Mouse (Mus musculus): ENCODE results near the gene Atp6v0b.
A peak's percentile ranks its signal among the peaks of the same experiment; 100 is the strongest.

Atp6v0b gene

DNA sequence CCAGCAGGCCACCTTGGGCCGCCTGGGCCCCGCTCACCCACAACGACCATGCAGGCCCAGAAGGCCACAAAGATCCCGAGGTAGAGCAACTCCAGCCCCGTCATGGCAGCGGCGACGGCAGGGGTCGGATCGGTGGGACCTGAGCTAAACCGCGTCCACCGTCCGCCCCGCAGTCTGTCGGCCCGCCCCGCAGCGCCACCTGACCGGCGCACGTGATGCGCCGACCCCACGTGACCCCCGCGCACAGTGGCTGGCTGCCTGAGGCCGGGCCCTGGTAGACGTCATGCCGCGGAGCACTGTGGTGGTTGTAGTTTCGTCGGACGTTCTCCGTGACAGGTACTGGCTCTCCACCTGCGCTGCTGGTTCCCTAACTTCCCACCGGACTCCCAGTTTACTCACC is at the start of gene Atp6v0b:
Atp6v0b (minus strand) TSS at position 201 of the 400 bp plus-strand sequence.
- DNase-seq, result peak; percentile 94 to 95

GRCm38 (mm10) chr4:117934081-117934480 is 46.9 kb upstream of the Atp6v0b start:
- DNase-seq, result no peak

GRCm38 (mm10) chr4:117933248-117933647 is 46.1 kb upstream of the Atp6v0b start:
- DNase-seq, result no peak

- DNase-seq, result peak; percentile 62 to 63
Measured at GRCm38 (mm10) chr4:117929391-117929881, 42.3 kb upstream of the Atp6v0b start, which contains the start of gene Artn. Artn (minus strand) TSS chr4:117929763.

DNA sequence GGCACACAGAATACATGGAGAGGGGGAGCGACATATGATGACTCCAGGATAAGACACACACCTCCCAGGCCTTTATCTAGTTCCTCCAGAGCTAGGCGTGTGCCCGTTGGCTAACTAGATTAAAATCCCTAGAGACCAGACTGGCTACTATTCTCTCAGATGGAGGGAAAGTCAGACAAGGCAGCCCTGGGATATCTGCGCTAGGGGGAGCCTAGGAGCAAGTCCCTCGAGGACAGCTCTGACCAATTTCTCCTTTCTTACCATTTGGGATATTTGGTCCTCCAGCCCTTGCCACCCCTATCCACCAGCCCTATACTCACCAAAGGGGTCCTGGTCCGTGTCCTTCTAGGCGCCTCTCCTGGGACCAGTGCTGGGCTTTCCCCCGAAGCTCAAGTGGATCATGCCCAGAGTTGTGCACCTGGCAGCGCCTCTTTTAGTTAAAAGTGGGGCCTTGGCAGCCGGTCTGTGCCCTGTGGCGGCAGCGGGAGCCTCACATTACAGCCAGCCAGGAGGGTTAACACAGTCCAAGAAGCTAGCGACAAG is 41.6 kb upstream of the Atp6v0b start:
- DNase-seq, result peak; percentile 50 to 70

GRCm38 (mm10) chr4:117928234-117928633 is 41.1 kb upstream of the Atp6v0b start:
- no peak for DNase-seq

DNA sequence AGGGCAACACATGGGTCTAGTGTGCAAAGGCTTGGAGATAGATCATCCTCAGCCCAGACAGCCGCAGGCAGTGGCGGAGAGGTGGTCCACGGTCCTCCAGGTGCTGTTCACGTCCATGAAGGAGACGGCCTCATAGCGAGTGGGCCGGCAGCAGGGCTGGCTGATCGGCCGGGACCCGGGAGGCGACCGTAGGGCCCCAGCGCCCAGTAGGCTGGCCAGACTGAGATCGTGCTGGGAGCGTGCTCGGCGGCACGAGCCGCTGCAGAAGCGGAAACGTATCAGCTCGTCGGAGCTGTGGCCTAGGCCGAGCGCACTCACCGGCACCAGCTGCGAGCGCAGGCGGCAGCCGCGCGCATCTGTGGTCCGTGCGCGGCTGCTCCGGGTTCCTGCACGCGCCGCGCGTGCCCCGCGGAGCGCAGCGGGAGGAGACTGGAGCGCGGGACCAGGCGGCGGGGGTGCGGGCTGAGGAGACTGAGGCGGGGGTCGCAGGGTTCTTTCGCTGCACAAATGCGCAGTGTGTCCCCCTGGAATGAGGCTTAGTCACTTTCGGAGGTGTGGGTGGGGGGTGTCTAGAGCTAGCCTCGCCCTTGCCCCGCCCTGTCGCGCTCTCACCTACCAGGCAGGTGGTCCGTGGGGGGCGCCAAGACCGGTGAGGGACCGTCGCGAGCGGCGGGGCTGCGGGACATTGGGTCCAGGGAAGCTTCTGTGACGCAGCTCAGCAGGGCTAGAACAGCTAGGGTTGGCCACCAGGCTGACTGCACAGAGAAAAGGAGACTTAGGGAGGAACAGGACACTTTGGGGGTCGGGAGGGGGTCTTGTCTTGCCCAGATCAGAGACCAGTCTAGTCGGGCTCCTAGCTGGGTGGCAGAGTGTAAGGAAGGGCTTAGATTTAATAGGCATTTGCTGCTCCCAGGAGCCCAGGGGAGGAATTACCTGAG is 39.7 kb upstream of the Atp6v0b start:
- DNase-seq, result no peak

GRCm38 (mm10) chr4:117924916-117925315 is 37.8 kb upstream of the Atp6v0b start:
- no peak for DNase-seq

DNA sequence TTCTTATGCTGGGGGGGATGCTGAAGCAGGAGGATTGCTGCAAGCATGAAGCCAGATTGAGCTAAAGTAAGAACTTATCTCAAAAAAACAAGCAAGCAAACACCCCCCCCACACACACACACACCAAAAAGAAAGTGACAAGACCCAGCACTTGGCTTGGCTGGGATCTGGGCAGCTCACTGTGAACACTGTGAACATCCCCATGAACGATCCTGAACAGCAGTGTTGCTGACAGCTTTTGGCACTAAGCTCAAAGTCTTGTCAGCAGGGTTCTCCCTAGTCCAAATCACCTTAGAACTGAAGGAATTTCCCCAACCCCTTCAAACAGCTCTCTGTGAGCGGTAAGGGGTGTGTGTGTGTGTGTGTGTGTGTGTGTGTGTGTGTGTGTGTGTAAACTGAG is 36.3 kb upstream of the Atp6v0b start:
- DNase-seq, result no peak

GRCm38 (mm10) chr4:117921358-117921757 is 34.2 kb upstream of the Atp6v0b start:
- no peak for DNase-seq

- no peak for DNase-seq
Measured at GRCm38 (mm10) chr4:117918762-117919161, 31.6 kb upstream of the Atp6v0b start.

GRCm38 (mm10) chr4:117918261-117918660 is 31.1 kb upstream of the Atp6v0b start:
- DNase-seq, result peak; percentile 24 to 43

DNA sequence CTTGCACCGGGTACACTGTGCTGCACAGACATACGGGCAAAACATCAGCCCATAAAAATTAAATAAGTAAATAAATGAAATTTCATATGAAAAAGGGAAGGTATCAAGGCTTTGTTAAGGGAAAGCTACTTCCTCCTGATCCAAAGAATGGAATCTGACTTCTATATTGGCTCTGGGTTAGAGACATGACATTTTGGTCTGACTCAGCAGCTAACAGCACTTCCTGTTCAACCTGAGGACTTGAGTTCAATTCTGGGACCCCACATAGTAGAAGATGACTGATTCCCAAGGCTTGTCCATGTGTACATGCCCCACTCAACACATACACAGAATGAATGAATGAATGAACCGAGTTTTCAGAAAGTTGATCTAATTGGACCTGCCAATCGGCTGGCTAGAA is 30.7 kb upstream of the Atp6v0b start:
- no peak for DNase-seq

DNA sequence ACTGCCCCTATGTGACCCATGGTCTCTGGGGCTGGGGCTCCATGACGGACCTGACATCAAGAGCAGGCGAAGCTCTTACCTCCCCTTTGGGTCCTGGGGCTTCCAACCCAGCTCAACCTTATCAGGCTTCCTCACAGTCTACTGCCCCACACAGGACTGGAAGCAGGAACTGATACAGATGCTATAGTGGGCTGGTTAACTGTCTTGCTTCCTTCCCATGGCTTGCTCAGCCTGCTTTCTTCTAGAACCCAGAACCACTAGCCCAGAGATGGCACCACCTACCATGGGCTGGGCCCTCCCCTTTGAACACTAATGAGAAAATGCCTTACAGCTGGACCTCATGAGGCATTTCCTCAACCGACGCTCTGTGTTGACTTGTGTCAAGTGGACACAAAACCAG is 30.3 kb upstream of the Atp6v0b start:
- DNase-seq, result no peak

GRCm38 (mm10) chr4:117916386-117916785 is 29.3 kb upstream of the Atp6v0b start:
- DNase-seq, result no peak

GRCm38 (mm10) chr4:117915489-117916105 is 28.5 kb upstream of the Atp6v0b start:
- no peak for DNase-seq

GRCm38 (mm10) chr4:117914591-117915442 is 27.7 kb upstream of the Atp6v0b start, which contains the start of gene Ipo13:
Ipo13 (minus strand) TSS chr4:117914999.
- DNase-seq, result peak; percentile 90

GRCm38 (mm10) chr4:117914031-117914430 is 26.9 kb upstream of the Atp6v0b start:
- DNase-seq, result no peak

DNA sequence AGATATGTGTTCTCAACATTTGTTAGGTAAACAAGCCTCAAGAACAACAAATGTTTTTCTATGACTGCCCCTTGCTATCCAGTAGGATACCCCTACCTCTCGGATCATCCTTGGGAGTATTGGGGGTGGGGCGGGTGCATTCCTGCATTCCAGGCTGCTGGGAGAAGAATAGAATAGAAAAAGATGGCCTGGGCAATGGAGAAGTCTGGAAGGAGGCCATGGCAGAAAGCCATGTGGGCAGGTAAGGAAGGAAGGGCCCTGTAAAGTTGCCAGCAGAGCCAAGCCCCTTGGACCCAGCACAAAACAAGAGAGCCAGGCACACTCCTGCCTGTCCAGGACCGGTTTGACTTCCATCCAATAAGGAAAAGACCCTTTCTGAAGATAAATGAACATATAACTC is 26.3 kb upstream of the Atp6v0b start:
- DNase-seq, result peak; percentile 70 to 77

DNA sequence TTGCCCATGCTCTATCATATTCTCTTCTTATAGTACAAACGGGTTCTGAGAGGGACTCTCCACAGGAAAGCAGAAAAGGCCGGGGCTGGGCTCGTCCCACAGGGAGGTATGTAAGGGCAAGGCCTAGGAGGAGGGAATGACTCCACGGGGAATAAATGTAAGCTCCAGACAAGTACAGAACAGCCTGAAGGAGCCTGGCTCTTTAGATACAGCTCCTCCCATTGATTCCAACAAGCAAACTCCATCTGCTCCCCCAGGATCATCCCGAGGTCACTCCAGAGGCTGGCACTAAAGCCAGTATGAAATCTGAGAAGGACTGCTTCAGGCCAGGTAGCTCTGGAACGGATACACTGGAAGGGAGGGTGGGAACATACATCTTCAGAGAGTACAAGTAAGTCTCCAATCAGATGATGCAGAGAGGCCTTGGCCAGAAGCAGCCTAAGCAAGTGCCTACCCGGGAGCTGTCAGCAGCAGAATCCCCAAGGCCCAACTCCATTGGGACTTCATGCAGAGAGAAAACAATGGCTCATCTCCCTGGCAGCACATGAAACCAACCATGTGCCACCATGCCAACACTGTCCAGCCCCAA is 25.6 kb upstream of the Atp6v0b start:
- no peak for DNase-seq

- no peak for DNase-seq
Measured at GRCm38 (mm10) chr4:117912131-117912561, 25.0 kb upstream of the Atp6v0b start.

- DNase-seq, result no peak
Measured at GRCm38 (mm10) chr4:117908834-117909453, 21.8 kb upstream of the Atp6v0b start.

Measured in kidney, adult 8-10 months (tissue).